Mouse (Mus musculus): ENCODE measurements at regions not wholly inside any gene's neighbourhood (a gene's known extent, or its start where the extent isn't known, plus 50 kb on each side); places are given as distances from the start of the nearest gene placed in this dataset.

DNA sequence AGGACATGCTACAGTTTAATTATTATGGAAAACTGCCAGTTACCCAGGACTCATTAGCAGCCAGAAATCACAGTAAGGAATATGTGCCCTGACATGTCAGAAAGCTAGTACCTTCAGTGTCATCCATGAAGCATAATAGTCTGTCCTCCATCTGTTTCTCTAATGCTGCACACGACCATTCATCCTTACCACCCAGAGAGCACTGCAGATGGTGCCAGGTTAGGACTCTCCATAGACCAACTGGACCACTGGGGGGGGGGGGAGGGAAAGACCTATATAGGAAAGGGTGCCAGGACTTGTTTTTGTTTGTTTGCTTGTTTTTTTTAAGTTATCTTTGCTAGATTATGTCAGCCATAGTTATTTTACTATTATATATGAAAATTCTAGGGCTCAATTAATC is 237.1 kb downstream of the H2al1n start:
- CTCF ChIA-PET = interaction anchor here (2.1 kb wide), 1 partner anchor 21 kb away, joined by 4 read pairs; no protein-coding TSS in a partner anchor
- DNase-seq (ENCODE audit: low read depth, low spot score) (no peak), ATAC-seq (no peak)
- peaks cover 4% of the 10 kb centered on the region for H3K27me3 ChIP-seq
- POLR2A ChIA-PET = no interaction called here
- in situ Hi-C loops (cut with MboI; ENCODE audit: low pct_unique_long_range_greater_than_20kb) = no loop called here
- TF ChIP-seq CTCF (IDR thresholded peaks at IDR 0.05) = no peak

All from Patski (cell line).